Mouse (Mus musculus) liver, postnatal 0 days (tissue): ENCODE results near the gene Mapk9. TPM values are rescaled to one million over a fixed set of nuclear protein-coding genes. Genes with fewer than 3 reads are reported as not detected.
A peak's percentile ranks its signal among the peaks of the same experiment; 100 is the strongest.

Experiments used
- ATAC-seq: fragments of 200-750 bp; cut with Nextera tagmentation; 2 replicates; pipeline ENCODE4 v1.8.0; 2017; ENCODE audit warnings: mild to moderate bottlenecking, moderate library complexity
- DNase-seq: peaks from one replicate; pipeline ENCODE4 v3.0.0-alpha.2; 2016
- H3K27ac ChIP-seq: fragments of 300-500 bp; sonication (generic); 2 replicates; pipeline ENCODE4 v1.5.1; 2014; ENCODE audit warnings: antibody characterized with exemption, moderate library complexity, mild to moderate bottlenecking, low read depth
- H3K27me3 ChIP-seq: fragments of 300-500 bp; sonication (generic); 2 replicates; pipeline ENCODE4 v1.6.1; 2014; ENCODE audit warnings: low read length, control low read depth, mixed read lengths; ENCODE audit not compliant: insufficient read depth
- H3K36me3 ChIP-seq: fragments of 300-500 bp; sonication (generic); replicated peaks from 2 replicates; pipeline ENCODE4 v1.6.1; 2014; ENCODE audit warnings: mild to moderate bottlenecking, control low read depth, low read length, moderate library complexity, mixed read lengths; ENCODE audit not compliant: insufficient read depth
- H3K4me1 ChIP-seq: fragments of 300-500 bp; sonication (generic); 2 replicates; pipeline ENCODE4 v1.6.1; 2014; ENCODE audit warnings: antibody characterized with exemption, mild to moderate bottlenecking, control low read depth; ENCODE audit not compliant: insufficient read depth
- H3K4me2 ChIP-seq: fragments of 300-500 bp; sonication (generic); 2 replicates; pipeline ENCODE4 v1.6.1; 2014; ENCODE audit warnings: low read depth, mild to moderate bottlenecking, low read length, moderate library complexity, mixed read lengths
- H3K4me3 ChIP-seq: fragments of 300-500 bp; sonication (generic); 2 replicates; pipeline ENCODE4 v1.5.1; 2014; ENCODE audit warnings: low read depth, low read length
- H3K9ac ChIP-seq: fragments of 300-500 bp; sonication (generic); replicated peaks from 2 replicates; pipeline ENCODE4 v1.6.1; 2014; ENCODE audit warnings: mild to moderate bottlenecking, moderate library complexity
- H3K9me3 ChIP-seq: fragments of 300-500 bp; sonication (generic); 2 replicates; pipeline ENCODE4 v1.6.1; 2016; ENCODE audit warnings: mild to moderate bottlenecking, control low read depth, low read length, mixed read lengths
- CTCF ChIP-seq: sonication (generic); IDR thresholded peaks from 2 replicates; pipeline ENCODE4 v1.5.1; 2016; ENCODE audit warnings: antibody characterized with exemption, low read depth
- EP300 ChIP-seq: IDR thresholded peaks from 2 replicates; pipeline ENCODE4 v1.6.1; 2016; ENCODE audit warnings: antibody characterized with exemption, low read depth, mild to moderate bottlenecking
- WGBS: fragments of 180-500 bp; shearing (Covaris S2); extraction: QIAGEN DNeasy Blood & Tissue Kit; methylation state at CpG from one replicate; pipeline ENCODE4 v1.1.7; 2014; ENCODE audit not compliant: insufficient replicate concordance; 5-methylcytosine and 5-hydroxymethylcytosine counted together
- polyA plus RNA-seq: library from polyadenylated mRNA; unstranded; fragments of >200 nt; fragmentation: Nextera tagmentation; extraction: Ambion mirVana; gene quantifications from 2 replicates; pipeline ENCODE4 v1.2.1, GENCODE M21; 2015

Gene Mapk9
- polyA plus RNA-seq, 1 experiment from 2014 or later, result 20.9 TPM

GRCm38 (mm10) chr11:49876948-49877817, 30.6 kb downstream of the Mapk9 start:
- Histone ChIP-seq H3K27me3 (no peaks in the 10 kb centered on the region), H3K36me3 (peaks cover 54% of the 10 kb centered on the region), H3K27ac (no peak overlapping the region), H3K9me3 (no peaks in the 10 kb centered on the region), H3K4me1 (peaks cover 4% of the 10 kb centered on the region; the same call in 1 of the 2 replicates), H3K9ac (no peak overlapping the region), H3K4me3 (no peak overlapping the region), H3K4me2 (no peak overlapping the region)
- ATAC-seq (no peak), DNase-seq (no peak)
- 85% methylated on average over 8 of the region's 8 CpGs for WGBS
- TF ChIP-seq EP300, result no peak
- no peak for TF ChIP-seq CTCF

- TF ChIP-seq CTCF, result no peak
- no peak for TF ChIP-seq EP300
- H3K9ac ChIP-seq, result no peak overlapping the region
- H3K4me2 ChIP-seq, result no peak overlapping the region
- no peak for ATAC-seq
- WGBS, result 83% methylated on average over 3 of the region's 3 CpGs
- H3K27me3 ChIP-seq, result no peaks in the 10 kb centered on the region
- H3K4me1 ChIP-seq, result no peaks in the 10 kb centered on the region
- no peak overlapping the region for H3K27ac ChIP-seq
- H3K4me3 ChIP-seq, result no peak overlapping the region
- H3K36me3 ChIP-seq, result peaks cover 64% of the 10 kb centered on the region
- no peaks in the 10 kb centered on the region for H3K9me3 ChIP-seq
- DNase-seq, result no peak
Observed at GRCm38 (mm10) chr11:49879950-49880642, 33.5 kb downstream of the Mapk9 start.

- 89% methylated on average over 3 of the region's 3 CpGs for WGBS
- Histone ChIP-seq H3K9ac (no peak overlapping the region), H3K4me2 (no peak overlapping the region), H3K27ac (no peak overlapping the region), H3K4me3 (no peak overlapping the region), H3K9me3 (no peaks in the 10 kb centered on the region), H3K27me3 (no peaks in the 10 kb centered on the region), H3K4me1 (no peaks in the 10 kb centered on the region), H3K36me3 (peaks cover 77% of the 10 kb centered on the region)
- DNase-seq, result no peak
- no peak for ATAC-seq
- TF ChIP-seq EP300, result no peak
- TF ChIP-seq CTCF, result no peak
Observed at GRCm38 (mm10) chr11:49883394-49883793, 36.8 kb downstream of the Mapk9 start.

- Histone ChIP-seq H3K27ac (no peak overlapping the region), H3K4me3 (no peak overlapping the region), H3K4me2 (no peak overlapping the region), H3K4me1 (no peaks in the 10 kb centered on the region), H3K9me3 (no peaks in the 10 kb centered on the region), H3K36me3 (peaks cover 40% of the 10 kb centered on the region), H3K9ac (no peak overlapping the region), H3K27me3 (no peaks in the 10 kb centered on the region)
- DNase-seq (no peak), ATAC-seq (no peak)
- TF ChIP-seq CTCF (peak; percentile 23), EP300 (no peak)
- 73% methylated on average over 5 of the region's 5 CpGs for WGBS
Observed at GRCm38 (mm10) chr11:49888469-49888868, 41.9 kb downstream of the Mapk9 start.

GRCm38 (mm10) chr11:49891993-49892392, 45.4 kb downstream of the Mapk9 start:
- no peak for ATAC-seq
- Histone ChIP-seq H3K4me2 (no peak overlapping the region), H3K4me1 (no peaks in the 10 kb centered on the region), H3K4me3 (no peak overlapping the region), H3K27ac (no peak overlapping the region), H3K9me3 (no peaks in the 10 kb centered on the region), H3K27me3 (no peaks in the 10 kb centered on the region), H3K9ac (no peak overlapping the region), H3K36me3 (peaks cover 14% of the 10 kb centered on the region; the same call in 1 of the 2 replicates)
- TF ChIP-seq EP300 (peak; percentile 39), CTCF (no peak)
- WGBS, result 75% methylated on average over 5 of the region's 5 CpGs
- no peak for DNase-seq

GRCm38 (mm10) chr11:49893806-49894205, 47.3 kb downstream of the Mapk9 start:
- Histone ChIP-seq H3K4me3 (no peak overlapping the region), H3K36me3 (0 out of 2 replicates have a peak, but pooled peaks cover 2% of the 10 kb centered on the region), H3K27me3 (no peaks in the 10 kb centered on the region), H3K9ac (no peak overlapping the region), H3K27ac (no peak overlapping the region), H3K4me1 (no peaks in the 10 kb centered on the region), H3K9me3 (0 out of 2 replicates have a peak, but pooled peaks cover 3% of the 10 kb centered on the region), H3K4me2 (no peak overlapping the region)
- no peak for ATAC-seq
- TF ChIP-seq CTCF, result no peak
- TF ChIP-seq EP300, result no peak
- no peak for DNase-seq
- 67% methylated on average over 11 of the region's 11 CpGs for WGBS
